Comparison of ENCODE assay signal across 11 mouse cellular contexts in the genomic region with DNA sequence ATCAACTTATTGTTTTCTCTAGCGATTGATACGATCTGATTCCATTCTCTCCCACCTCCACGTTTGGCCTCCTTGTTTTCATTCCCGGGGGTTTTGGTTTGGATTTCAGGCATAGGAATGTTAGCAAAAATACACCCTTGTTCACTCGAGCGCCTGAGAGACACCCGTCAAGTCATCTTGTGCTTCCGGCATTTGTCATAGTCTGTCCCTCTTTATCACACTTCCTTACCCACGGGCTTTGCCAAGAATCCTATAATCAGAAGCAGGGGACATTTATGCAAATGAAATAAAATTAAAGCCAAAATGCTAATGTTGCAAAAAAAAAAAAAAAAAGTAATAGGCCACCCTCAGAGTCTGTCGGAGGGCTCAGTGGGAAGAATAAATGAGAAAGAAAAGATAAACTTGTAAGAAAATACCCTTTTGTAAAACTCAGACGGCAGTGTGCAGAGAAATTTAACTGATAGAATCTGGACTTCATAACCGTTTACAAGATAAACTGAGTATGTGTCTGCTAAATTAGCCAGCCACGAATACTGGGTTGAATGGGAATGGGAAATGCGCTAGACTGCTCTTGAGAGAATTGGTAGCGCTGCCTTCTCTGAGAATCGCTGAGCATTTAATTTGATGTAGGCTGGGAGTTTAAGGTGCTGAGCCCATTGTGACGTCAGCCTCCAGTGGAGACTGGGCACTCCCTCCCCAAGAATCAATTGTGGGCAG.
DNase-seq lines count a peak whose midpoint lies in the region; ATAC-seq and TF ChIP-seq lines count a peak whose summit lies in the region.
"Had no signal": no experiment of that assay in that cellular context is flagged by ENCODE, and none has a peak within 500 bp of the region (broad histone marks: within the 10 kb centered on the region; RNA-seq: fewer than 3 reads in every experiment).

No protein-coding gene starts in this region.

- peak; percentile 73 for ATAC-seq in forebrain, embryonic 13.5 days
- no peak for ATAC-seq in forebrain, embryonic 12.5 days (ENCODE audit: low FRiP score)
- no peak for ATAC-seq in lung, embryonic 14.5 days (ENCODE audit: insufficient read depth)
- no peak for ATAC-seq in heart, postnatal 0 days (ENCODE audit: insufficient read depth, low read depth)
- ATAC-seq in midbrain, embryonic 16.5 days, result peak; percentile 29; the same call in 1 of the 2 replicates

- TF ChIP-seq EP300 in heart, postnatal 0 days (IDR thresholded peaks at IDR 0.05; ENCODE audit: low read depth), result no peak

- no peak overlapping the region for H3K4me2 ChIP-seq in forebrain, embryonic 13.5 days
- no peak overlapping the region for H3K4me2 ChIP-seq in forebrain, embryonic 12.5 days
- no peak overlapping the region for H3K4me2 ChIP-seq in lung, embryonic 14.5 days
- no peak overlapping the region for H3K4me2 ChIP-seq in heart, postnatal 0 days (ENCODE audit: low read depth, low read length)
- H3K4me2 ChIP-seq in midbrain, embryonic 16.5 days (ENCODE audit: low read length), result no peak overlapping the region

- H3K36me3 ChIP-seq in forebrain, embryonic 13.5 days (ENCODE audit: poor library complexity, severe bottlenecking), result no peaks in the 10 kb centered on the region
- H3K36me3 ChIP-seq in forebrain, embryonic 12.5 days (replicated peaks), result no peaks in the 10 kb centered on the region
- no peaks in the 10 kb centered on the region for H3K36me3 ChIP-seq in lung, embryonic 14.5 days (ENCODE audit: insufficient read depth)
- H3K36me3 ChIP-seq in heart, postnatal 0 days (replicated peaks; ENCODE audit: control insufficient read depth, insufficient read depth, low read length), result no peaks in the 10 kb centered on the region
- no peaks in the 10 kb centered on the region for H3K36me3 ChIP-seq in midbrain, embryonic 16.5 days (ENCODE audit: control insufficient read depth, insufficient read depth, low read length)

- H3K9me3 ChIP-seq in forebrain, embryonic 13.5 days (replicated peaks), result no peaks in the 10 kb centered on the region
- H3K9me3 ChIP-seq in forebrain, embryonic 12.5 days, result no peaks in the 10 kb centered on the region
- H3K9me3 ChIP-seq in lung, embryonic 14.5 days (ENCODE audit: low read depth, low read length), result no peaks in the 10 kb centered on the region
- H3K9me3 ChIP-seq in heart, postnatal 0 days (replicated peaks; ENCODE audit: control insufficient read depth, low read length), result no peaks in the 10 kb centered on the region
- no peaks in the 10 kb centered on the region for H3K9me3 ChIP-seq in midbrain, embryonic 16.5 days (replicated peaks; ENCODE audit: control insufficient read depth, low read length, poor library complexity, severe bottlenecking)

- DNase-seq in lung, embryonic 14.5 days, result peak; percentile 73
- no peak for DNase-seq in lung, postnatal 14 days
- DNase-seq in heart, postnatal 0 days (ENCODE audit: low spot score), result no peak
- DNase-seq in left cerebral cortex, adult 18-20 months (ENCODE audit: low spot score in 2 of 2), result no peak
- DNase-seq in cerebellum, postnatal 25 days, result no peak
- DNase-seq: embryo, embryonic 11 days; gastrocnemius, postnatal 14 days had no signal

- H3K27ac ChIP-seq in forebrain, embryonic 13.5 days, result peak overlapping the region; percentile 23; the same call in 1 of the 2 replicates
- no peak overlapping the region for H3K27ac ChIP-seq in forebrain, embryonic 12.5 days
- H3K27ac ChIP-seq in lung, embryonic 14.5 days (ENCODE audit: low read depth), result peak overlapping the region; percentile 84
- H3K27ac ChIP-seq in heart, postnatal 0 days (ENCODE audit: low read depth), result peak overlapping the region; percentile 46
- H3K27ac ChIP-seq in midbrain, embryonic 16.5 days (ENCODE audit: low read length), result no peak overlapping the region
- H3K27ac ChIP-seq: layer of hippocampus, adult 2 months had no signal

- peaks cover 30% of the 10 kb centered on the region for H3K4me1 ChIP-seq in forebrain, embryonic 13.5 days
- peaks cover 11% of the 10 kb centered on the region for H3K4me1 ChIP-seq in forebrain, embryonic 12.5 days
- peaks cover 29% of the 10 kb centered on the region for H3K4me1 ChIP-seq in lung, embryonic 14.5 days (ENCODE audit: insufficient read depth)
- H3K4me1 ChIP-seq in heart, postnatal 0 days (ENCODE audit: control insufficient read depth, insufficient read depth), result peaks cover 10% of the 10 kb centered on the region; the same call in 1 of the 2 replicates
- no peaks in the 10 kb centered on the region; the same call in 1 of the 2 replicates for H3K4me1 ChIP-seq in midbrain, embryonic 16.5 days (ENCODE audit: control insufficient read depth, insufficient read depth, low read length)

- H3K9ac ChIP-seq in forebrain, embryonic 13.5 days, result no peak overlapping the region
- H3K9ac ChIP-seq in forebrain, embryonic 12.5 days, result no peak overlapping the region
- no peak overlapping the region for H3K9ac ChIP-seq in lung, embryonic 14.5 days
- H3K9ac ChIP-seq in heart, postnatal 0 days (replicated peaks; ENCODE audit: low read depth, low read length), result no peak overlapping the region
- H3K9ac ChIP-seq in midbrain, embryonic 16.5 days (ENCODE audit: low read depth, low read length), result no peak overlapping the region

- H3K4me3 ChIP-seq in forebrain, embryonic 13.5 days, result no peak overlapping the region
- H3K4me3 ChIP-seq in forebrain, embryonic 12.5 days (replicated peaks), result no peak overlapping the region
- H3K4me3 ChIP-seq in lung, embryonic 14.5 days (ENCODE audit: low read depth, low read length), result no peak overlapping the region
- no peak overlapping the region for H3K4me3 ChIP-seq in heart, postnatal 0 days (ENCODE audit: low read depth, low read length)
- no peak overlapping the region for H3K4me3 ChIP-seq in midbrain, embryonic 16.5 days (ENCODE audit: low read depth, low read length)
- H3K4me3 ChIP-seq: layer of hippocampus, adult 2 months had no signal

- WGBS in forebrain, embryonic 13.5 days, result 45% methylated on average over 17 of the region's 17 CpGs
- WGBS in forebrain, embryonic 12.5 days, result 60% methylated on average over 17 of the region's 17 CpGs
- 34% methylated on average over 17 of the region's 17 CpGs for WGBS in lung, embryonic 14.5 days
- 44% methylated on average over 17 of the region's 17 CpGs for WGBS in heart, postnatal 0 days
- WGBS in midbrain, embryonic 16.5 days, result 50% methylated on average over 17 of the region's 17 CpGs

- TF ChIP-seq CTCF in lung, embryonic 14.5 days (IDR thresholded peaks at IDR 0.05; ENCODE audit: low read depth), result no peak
- TF ChIP-seq CTCF in heart, postnatal 0 days (IDR thresholded peaks at IDR 0.05; ENCODE audit: low read depth), result no peak

- H3K27me3 ChIP-seq in forebrain, embryonic 13.5 days, result no peaks in the 10 kb centered on the region
- H3K27me3 ChIP-seq in forebrain, embryonic 12.5 days, result no peaks in the 10 kb centered on the region
- H3K27me3 ChIP-seq in lung, embryonic 14.5 days (ENCODE audit: insufficient read depth, low read length), result no peaks in the 10 kb centered on the region
- H3K27me3 ChIP-seq in heart, postnatal 0 days (ENCODE audit: control insufficient read depth, insufficient read depth, low read length), result no peaks in the 10 kb centered on the region
- no peaks in the 10 kb centered on the region for H3K27me3 ChIP-seq in midbrain, embryonic 16.5 days (ENCODE audit: control insufficient read depth, insufficient read depth, low read depth, low read length)

Comparison
In these comparisons a context has a peak if more than half of its experiments do, and no peak if none do; other contexts are left out.
1. ATAC-seq: peak in forebrain, embryonic 13.5 days (single experiment) and midbrain, embryonic 16.5 days (single experiment); none in forebrain, embryonic 12.5 days (single experiment), lung, embryonic 14.5 days (single experiment) and heart, postnatal 0 days (single experiment).
2. H3K27ac ChIP-seq: peak in forebrain, embryonic 13.5 days (single experiment), lung, embryonic 14.5 days (single experiment) and heart, postnatal 0 days (single experiment); none in forebrain, embryonic 12.5 days (single experiment) and midbrain, embryonic 16.5 days (single experiment).